Mouse (Mus musculus) kidney, postnatal 0 days (tissue): Measurements from ENCODE around the gene Inpp5e. TPM values are rescaled to one million over a fixed set of nuclear protein-coding genes. Genes with fewer than 3 reads are reported as not detected.

Experiments
- ATAC-seq: fragments of 200-750 bp; cut with Nextera tagmentation; replicated peaks from 2 replicates; pipeline ENCODE4 v1.8.0; 2017; ENCODE audit warnings: low read depth, moderate number of reproducible peaks, moderate TSS enrichment, moderate library complexity; ENCODE audit not compliant: low FRiP score
- DNase-seq: peaks from one replicate; pipeline ENCODE4 v3.0.0-alpha.2; 2016; ENCODE audit warnings: low spot score
- H3K27ac ChIP-seq: fragments of 300-500 bp; sonication (generic); 2 replicates; pipeline ENCODE4 v1.5.1; 2014; ENCODE audit warnings: mild to moderate bottlenecking
- H3K27me3 ChIP-seq: fragments of 300-500 bp; sonication (generic); 2 replicates; pipeline ENCODE4 v1.6.1; 2014; ENCODE audit warnings: low read length, mixed read lengths; ENCODE audit not compliant: insufficient read depth
- H3K36me3 ChIP-seq: fragments of 300-500 bp; sonication (generic); 2 replicates; pipeline ENCODE4 v1.6.1; 2014; ENCODE audit warnings: low read length, mixed read lengths; ENCODE audit not compliant: insufficient read depth
- H3K4me1 ChIP-seq: fragments of 300-500 bp; sonication (generic); replicated peaks from 2 replicates; pipeline ENCODE4 v1.6.1; 2014; ENCODE audit warnings: antibody characterized with exemption, low read length, mixed read lengths; ENCODE audit not compliant: insufficient read depth
- H3K4me2 ChIP-seq: fragments of 300-500 bp; sonication (generic); 2 replicates; pipeline ENCODE4 v1.6.1; 2014; ENCODE audit warnings: mild to moderate bottlenecking, low read length, moderate library complexity, mixed read lengths
- H3K4me3 ChIP-seq: fragments of 300-500 bp; sonication (generic); replicated peaks from 2 replicates; pipeline ENCODE4 v1.5.1; 2014; ENCODE audit warnings: low read depth, low read length
- H3K9ac ChIP-seq: fragments of 300-500 bp; sonication (generic); 2 replicates; pipeline ENCODE4 v1.6.1; 2014; ENCODE audit warnings: low read depth, low read length
- H3K9me3 ChIP-seq: fragments of 300-500 bp; sonication (generic); replicated peaks from 2 replicates; pipeline ENCODE4 v1.6.1; 2016; ENCODE audit warnings: low read length, inconsistent platforms, mixed read lengths
- CTCF ChIP-seq: IDR thresholded peaks from 2 replicates; pipeline ENCODE4 v1.5.1; 2016; ENCODE audit warnings: antibody characterized with exemption, low read depth, mild to moderate bottlenecking, moderate library complexity
- WGBS: fragments of 180-500 bp; shearing (Covaris S2); extraction: QIAGEN DNeasy Blood & Tissue Kit; methylation state at CpG from one replicate; pipeline ENCODE4 v1.1.7; 2014; 5-methylcytosine and 5-hydroxymethylcytosine counted together
- polyA plus RNA-seq: library from polyadenylated mRNA; unstranded; fragments of >200 nt; fragmentation: Nextera tagmentation; extraction: Ambion mirVana; gene quantifications from 2 replicates; pipeline ENCODE4 v1.2.1, GENCODE M21; 2015

Gene Inpp5e
- polyA plus RNA-seq, 1 experiment from 2014 or later = 18.6 TPM

- H3K9me3 ChIP-seq = no peaks in the 10 kb centered on the region
- peak overlapping the region; percentile 93 for H3K27ac ChIP-seq
- peak; percentile 97 for DNase-seq
- WGBS = under 1% methylated on average over 44 of the region's 44 CpGs
- H3K4me3 ChIP-seq = peak overlapping the region; percentile 68
- peaks cover 9% of the 10 kb centered on the region for H3K36me3 ChIP-seq
- H3K9ac ChIP-seq = peak overlapping the region; percentile 67
- peak overlapping the region; percentile 82 for H3K4me2 ChIP-seq
- H3K27me3 ChIP-seq = no peaks in the 10 kb centered on the region
- ATAC-seq = peak; percentile 87
- H3K4me1 ChIP-seq = peaks cover 18% of the 10 kb centered on the region; the same call in 1 of the 2 replicates
- TF ChIP-seq CTCF = peak; percentile 41
These were observed 36.9 kb upstream of the Inpp5e start for GRCm38 (mm10) chr2:26445666-26446445.

GRCm38 (mm10) chr2:26444946-26445665 is 36.1 kb upstream of the Inpp5e start, which contains the start of gene Sec16a:
Gene Sec16a, minus strand, starts transcription at chr2:26445216.
- no peaks in the 10 kb centered on the region for H3K9me3 ChIP-seq
- peaks cover 18% of the 10 kb centered on the region; the same call in 1 of the 2 replicates for H3K4me1 ChIP-seq
- H3K9ac ChIP-seq = peak within 1 kb of the TSS; percentile 76
- peak within 1 kb of the TSS; percentile 82 for H3K4me2 ChIP-seq
- peak; percentile 90 for ATAC-seq
- peak within 1 kb of the TSS; percentile 93 for H3K27ac ChIP-seq
- H3K4me3 ChIP-seq = peak within 1 kb of the TSS; percentile 68
- 0% methylated on average over 58 of the region's 61 CpGs for WGBS
- H3K36me3 ChIP-seq = peaks cover 17% of the 10 kb centered on the region
- TF ChIP-seq CTCF = 0 out of 2 replicates have a peak, but pooled peaks have one; percentile 8
- DNase-seq = peak; percentile 100
- no peaks in the 10 kb centered on the region for H3K27me3 ChIP-seq

- ATAC-seq = no peak
- no peak for TF ChIP-seq CTCF
These were observed 35.4 kb upstream of the Inpp5e start for GRCm38 (mm10) chr2:26444368-26444767.

GRCm38 (mm10) chr2:26443876-26444275 is 34.9 kb upstream of the Inpp5e start:
- no peak for DNase-seq
- Histone ChIP-seq H3K9ac (peak overlapping the region; percentile 76), H3K4me1 (peaks cover 18% of the 10 kb centered on the region; the same call in 1 of the 2 replicates), H3K9me3 (no peaks in the 10 kb centered on the region), H3K4me2 (peak overlapping the region; percentile 72), H3K27me3 (no peaks in the 10 kb centered on the region), H3K27ac (no peak overlapping the region), H3K4me3 (peak overlapping the region; percentile 68), H3K36me3 (peaks cover 25% of the 10 kb centered on the region)
- no peak for ATAC-seq
- 28% methylated on average over 3 of the region's 3 CpGs for WGBS
- TF ChIP-seq CTCF = no peak

More at GRCm38 (mm10) chr2:26444368-26444767, 35.4 kb upstream of the Inpp5e start:
- no peaks in the 10 kb centered on the region for H3K27me3 ChIP-seq
- H3K9me3 ChIP-seq = no peaks in the 10 kb centered on the region
- peaks cover 18% of the 10 kb centered on the region; the same call in 1 of the 2 replicates for H3K4me1 ChIP-seq
- peaks cover 24% of the 10 kb centered on the region for H3K36me3 ChIP-seq
- DNase-seq = peak; percentile 15
- H3K9ac ChIP-seq = peak overlapping the region; percentile 76
- H3K4me3 ChIP-seq = peak overlapping the region; percentile 68
- peak overlapping the region; percentile 82 for H3K27ac ChIP-seq
- WGBS = 1% methylated on average over 15 of the region's 15 CpGs
- peak overlapping the region; percentile 72 for H3K4me2 ChIP-seq

- no peaks in the 10 kb centered on the region for H3K9me3 ChIP-seq
- no peak for DNase-seq
- H3K9ac ChIP-seq = no peak overlapping the region
- no peak overlapping the region for H3K4me2 ChIP-seq
- no peaks in the 10 kb centered on the region for H3K27me3 ChIP-seq
- H3K27ac ChIP-seq = no peak overlapping the region
- ATAC-seq = no peak
- no peak overlapping the region for H3K4me3 ChIP-seq
- H3K36me3 ChIP-seq = peaks cover 35% of the 10 kb centered on the region
- no peak for TF ChIP-seq CTCF
- peaks cover 18% of the 10 kb centered on the region; the same call in 1 of the 2 replicates for H3K4me1 ChIP-seq
- WGBS = 79% methylated on average over 1 of the region's 1 CpGs
These were observed 33.8 kb upstream of the Inpp5e start for GRCm38 (mm10) chr2:26442843-26443242.

GRCm38 (mm10) chr2:26441688-26442087 is 32.7 kb upstream of the Inpp5e start:
- Histone ChIP-seq H3K9me3 (no peaks in the 10 kb centered on the region), H3K4me2 (no peak overlapping the region), H3K27ac (no peak overlapping the region), H3K36me3 (peaks cover 37% of the 10 kb centered on the region), H3K27me3 (no peaks in the 10 kb centered on the region), H3K9ac (no peak overlapping the region), H3K4me1 (peaks cover 10% of the 10 kb centered on the region; the same call in 1 of the 2 replicates), H3K4me3 (no peak overlapping the region)
- 64% methylated on average over 5 of the region's 5 CpGs for WGBS
- ATAC-seq (no peak), DNase-seq (no peak)
- TF ChIP-seq CTCF = no peak
